26 mouse cellular contexts compared by ENCODE assay signal in the genomic region with DNA sequence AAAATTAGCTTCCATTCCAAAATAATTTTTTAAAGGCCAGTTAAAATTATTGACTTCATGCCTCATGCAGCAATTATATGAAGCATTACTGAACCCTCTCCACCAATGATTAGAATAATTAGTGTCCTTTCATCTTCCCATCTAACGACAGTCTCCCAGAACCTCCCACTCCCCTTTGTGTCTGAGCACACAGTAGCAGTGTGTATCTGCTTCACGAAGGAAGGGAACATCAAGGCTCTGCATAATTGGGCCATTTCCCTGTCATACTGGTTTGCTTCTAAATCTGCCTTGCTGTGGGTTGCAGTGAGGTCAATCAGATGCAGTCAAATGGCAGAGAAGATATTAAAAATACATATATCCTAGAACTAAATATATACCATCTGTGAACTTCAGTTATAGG.
DNase-seq lines count a peak whose midpoint lies in the region; ATAC-seq and TF ChIP-seq lines count a peak whose summit lies in the region.
"Had no signal": no experiment of that assay in that cellular context is flagged by ENCODE, and none has a peak within 500 bp of the region (broad histone marks: within the 10 kb centered on the region; RNA-seq: fewer than 3 reads in every experiment).

No protein-coding gene starts in this region.

- no peaks in the 10 kb centered on the region for H3K36me3 ChIP-seq in midbrain, embryonic 13.5 days
- H3K36me3 ChIP-seq in midbrain, embryonic 16.5 days (ENCODE audit: control insufficient read depth, insufficient read depth, low read length) = no peaks in the 10 kb centered on the region
- H3K36me3 ChIP-seq in forebrain, embryonic 14.5 days (ENCODE audit: control insufficient read depth, insufficient read depth, low read length) = no peaks in the 10 kb centered on the region
- H3K36me3 ChIP-seq in forebrain, postnatal 0 days (ENCODE audit: insufficient read depth) = no peaks in the 10 kb centered on the region
- H3K36me3 ChIP-seq: embryonic facial prominence, embryonic 12.5 days; embryonic facial prominence, embryonic 15.5 days; G1E; hindbrain, embryonic 12.5 days; hindbrain, embryonic 15.5 days; intestine, embryonic 15.5 days had no signal

- no peaks in the 10 kb centered on the region for H3K4me1 ChIP-seq in midbrain, embryonic 13.5 days (replicated peaks)
- no peaks in the 10 kb centered on the region for H3K4me1 ChIP-seq in midbrain, embryonic 16.5 days (ENCODE audit: control insufficient read depth, insufficient read depth, low read length)
- no peaks in the 10 kb centered on the region for H3K4me1 ChIP-seq in forebrain, embryonic 14.5 days (ENCODE audit: control insufficient read depth, insufficient read depth, low read length)
- no peaks in the 10 kb centered on the region for H3K4me1 ChIP-seq in forebrain, postnatal 0 days (ENCODE audit: insufficient read depth)
- H3K4me1 ChIP-seq: embryonic facial prominence, embryonic 12.5 days; embryonic facial prominence, embryonic 15.5 days; hindbrain, embryonic 12.5 days; hindbrain, embryonic 15.5 days; intestine, embryonic 15.5 days had no signal

- no peak overlapping the region for H3K4me3 ChIP-seq in midbrain, embryonic 13.5 days (replicated peaks)
- no peak overlapping the region for H3K4me3 ChIP-seq in midbrain, embryonic 16.5 days (ENCODE audit: low read depth, low read length)
- H3K4me3 ChIP-seq in forebrain, embryonic 14.5 days (ENCODE audit: low read depth, low read length) = no peak overlapping the region
- no peak overlapping the region for H3K4me3 ChIP-seq in forebrain, postnatal 0 days (ENCODE audit: low read depth, low read length)
- H3K4me3 ChIP-seq: embryonic facial prominence, embryonic 12.5 days; embryonic facial prominence, embryonic 15.5 days; heart, adult 2 months; hindbrain, embryonic 12.5 days; hindbrain, embryonic 15.5 days; intestine, embryonic 15.5 days had no signal

- no peaks in the 10 kb centered on the region for H3K27me3 ChIP-seq in midbrain, embryonic 13.5 days
- no peaks in the 10 kb centered on the region for H3K27me3 ChIP-seq in midbrain, embryonic 16.5 days (ENCODE audit: control insufficient read depth, insufficient read depth, low read depth, low read length)
- H3K27me3 ChIP-seq in forebrain, embryonic 14.5 days (replicated peaks; ENCODE audit: control insufficient read depth, insufficient read depth, low read length) = no peaks in the 10 kb centered on the region
- no peaks in the 10 kb centered on the region for H3K27me3 ChIP-seq in forebrain, postnatal 0 days (ENCODE audit: insufficient read depth, low read length)
- H3K27me3 ChIP-seq: CH12.LX; embryonic facial prominence, embryonic 12.5 days; embryonic facial prominence, embryonic 15.5 days; hindbrain, embryonic 12.5 days; hindbrain, embryonic 15.5 days; intestine, embryonic 15.5 days; Patski had no signal

- ATAC-seq in midbrain, embryonic 13.5 days = peak; percentile 68; the same call in 1 of the 2 replicates
- ATAC-seq in midbrain, embryonic 16.5 days = no peak
- ATAC-seq in forebrain, embryonic 14.5 days = peak; percentile 60; the same call in 1 of the 2 replicates
- ATAC-seq in forebrain, postnatal 0 days = peak; percentile 29; the same call in 1 of the 2 replicates
- no peak for ATAC-seq in inflammation-experienced regulatory T-cells, adult 6 months
- ATAC-seq: intestine, embryonic 15.5 days; Patski had no signal

- no peak overlapping the region for H3K27ac ChIP-seq in midbrain, embryonic 13.5 days
- no peak overlapping the region for H3K27ac ChIP-seq in midbrain, embryonic 16.5 days (ENCODE audit: low read length)
- H3K27ac ChIP-seq in forebrain, embryonic 14.5 days (ENCODE audit: low read depth, low read length) = no peak overlapping the region
- no peak overlapping the region for H3K27ac ChIP-seq in forebrain, postnatal 0 days (ENCODE audit: low read depth, low read length)
- H3K27ac ChIP-seq: embryonic facial prominence, embryonic 12.5 days; embryonic facial prominence, embryonic 15.5 days; heart, adult 2 months; hindbrain, embryonic 12.5 days; hindbrain, embryonic 15.5 days; intestine, embryonic 15.5 days had no signal

- no peaks in the 10 kb centered on the region for H3K9me3 ChIP-seq in midbrain, embryonic 13.5 days
- H3K9me3 ChIP-seq in midbrain, embryonic 16.5 days (replicated peaks; ENCODE audit: control insufficient read depth, low read length, poor library complexity, severe bottlenecking) = no peaks in the 10 kb centered on the region
- H3K9me3 ChIP-seq in forebrain, embryonic 14.5 days (replicated peaks; ENCODE audit: control insufficient read depth, low read length) = no peaks in the 10 kb centered on the region
- H3K9me3 ChIP-seq in forebrain, postnatal 0 days (ENCODE audit: low read length) = no peaks in the 10 kb centered on the region
- H3K9me3 ChIP-seq: embryonic facial prominence, embryonic 12.5 days; embryonic facial prominence, embryonic 15.5 days; hindbrain, embryonic 12.5 days; hindbrain, embryonic 15.5 days; intestine, embryonic 15.5 days had no signal

- H3K4me2 ChIP-seq in midbrain, embryonic 13.5 days (replicated peaks) = no peak overlapping the region
- no peak overlapping the region for H3K4me2 ChIP-seq in midbrain, embryonic 16.5 days (ENCODE audit: low read length)
- H3K4me2 ChIP-seq in forebrain, embryonic 14.5 days (ENCODE audit: low read length) = no peak overlapping the region
- H3K4me2 ChIP-seq in forebrain, postnatal 0 days (ENCODE audit: low read depth) = no peak overlapping the region
- H3K4me2 ChIP-seq: embryonic facial prominence, embryonic 12.5 days; embryonic facial prominence, embryonic 15.5 days; heart, embryonic 11.5 days; hindbrain, embryonic 12.5 days; hindbrain, embryonic 15.5 days; intestine, embryonic 15.5 days had no signal

- no peak overlapping the region for H3K9ac ChIP-seq in midbrain, embryonic 13.5 days (replicated peaks)
- no peak overlapping the region for H3K9ac ChIP-seq in midbrain, embryonic 16.5 days (ENCODE audit: low read depth, low read length)
- H3K9ac ChIP-seq in forebrain, embryonic 14.5 days (ENCODE audit: low read length) = no peak overlapping the region
- H3K9ac ChIP-seq in forebrain, postnatal 0 days = no peak overlapping the region
- H3K9ac ChIP-seq: embryonic facial prominence, embryonic 12.5 days; embryonic facial prominence, embryonic 15.5 days; hindbrain, embryonic 12.5 days; hindbrain, embryonic 15.5 days; intestine, embryonic 15.5 days had no signal

- TF ChIP-seq CTCF in brain, embryonic 14.5 days (IDR thresholded peaks at IDR 0.05; ENCODE audit: borderline replicate concordance, extremely low read depth, insufficient read depth, insufficient read length) = no peak
- no peak for TF ChIP-seq CTCF in forebrain, postnatal 0 days (IDR thresholded peaks at IDR 0.05; ENCODE audit: low read depth)

- no peak for TF ChIP-seq POLR2A in brain, embryonic 14.5 days (IDR thresholded peaks at IDR 0.05; ENCODE audit: borderline replicate concordance, extremely low read depth, insufficient read depth, insufficient read length, poor library complexity, severe bottlenecking)

- peak; percentile 60 for DNase-seq in brain, embryonic 14.5 days (ENCODE audit: low read depth)
- peak; percentile 39 for DNase-seq in forebrain, embryonic 14.5 days (ENCODE audit: low spot score)
- DNase-seq in forebrain, postnatal 0 days = no peak
- no peak for DNase-seq in cerebellum, postnatal 14 days
- DNase-seq: adrenal gland, postnatal 10 days; adrenal gland, postnatal 36 days; B cell, adult 2 months; cerebellum, adult 18-20 months; cerebellum, adult 9-10 months; cerebellum, postnatal 25 days; gastrocnemius, postnatal 10 days; gastrocnemius, postnatal 36 days; heart, adult 2 months; kidney, adult 11 months had no signal

- 36% methylated on average over 2 of the region's 2 CpGs for WGBS in midbrain, embryonic 13.5 days
- 37% methylated on average over 2 of the region's 2 CpGs for WGBS in midbrain, embryonic 16.5 days
- WGBS in forebrain, embryonic 14.5 days = 6% methylated on average over 2 of the region's 2 CpGs
- WGBS in forebrain, postnatal 0 days = 13% methylated on average over 2 of the region's 2 CpGs

Comparison
In these comparisons a context has a peak if more than half of its experiments do, and no peak if none do; other contexts are left out.
1. ATAC-seq: peak in midbrain, embryonic 13.5 days (single experiment), forebrain, embryonic 14.5 days (single experiment) and forebrain, postnatal 0 days (single experiment); none in midbrain, embryonic 16.5 days (single experiment) and inflammation-experienced regulatory T-cells, adult 6 months (single experiment).
2. DNase-seq: peak in brain, embryonic 14.5 days (single experiment) and forebrain, embryonic 14.5 days (single experiment); none in forebrain, postnatal 0 days (single experiment) and cerebellum, postnatal 14 days (0 of 2).